Mouse (Mus musculus) G1E (cell line): ENCODE results near the gene Pfn3.

ENCODE experiments used
- CTCF ChIP-seq: IDR thresholded peaks from 2 replicates; pipeline ENCODE4 v1.5.1; 2012; ENCODE audit warnings: low read depth, low read length, inconsistent platforms, mixed read lengths
- GATA2 ChIP-seq: IDR thresholded peaks from 2 replicates; pipeline ENCODE4 v1.6.1; 2012; ENCODE audit warnings: low read depth, low read length, inconsistent platforms, borderline replicate concordance
- POLR2AphosphoS5 ChIP-seq: IDR thresholded peaks from 2 replicates; pipeline ENCODE4 v1.6.1; 2012; ENCODE audit warnings: low read depth, low read length, inconsistent platforms; ENCODE audit not compliant: insufficient replicate concordance
- TAL1 ChIP-seq: conservative IDR thresholded peaks from 2 replicates; pipeline ENCODE4 v1.6.1; 2012; ENCODE audit warnings: low read depth, low read length, inconsistent platforms, mixed read lengths

GRCm38 (mm10) chr13:55371007-55371681, 43.9 kb downstream of the Pfn3 start:
- TF ChIP-seq CTCF, result no peak
- no peak for TF ChIP-seq POLR2AphosphoS5
- TF ChIP-seq TAL1, result no peak
- TF ChIP-seq GATA2, result no peak
